Mouse (Mus musculus) kidney, adult 2 months (tissue): ENCODE measurements at regions not wholly inside any gene's neighbourhood (a gene's known extent, or its start where the extent isn't known, plus 50 kb on each side); places are given as distances from the start of the nearest gene placed in this dataset.
A peak's percentile ranks its signal among the peaks of the same experiment; 100 is the strongest.

Experiments used
- DNase-seq: peaks from one replicate; pipeline ENCODE4 v3.0.0; 2021
- H3K27ac ChIP-seq: fragments of 200-500 bp; 2 replicates; pipeline ENCODE4 v1.5.1; 2012; ENCODE audit warnings: low read depth, low read length, control low read depth, inconsistent platforms; ENCODE audit not compliant: insufficient read depth
- H3K27me3 ChIP-seq: fragments of 200-500 bp; replicated peaks from 2 replicates; pipeline ENCODE4 v1.6.1; 2012; ENCODE audit warnings: mild to moderate bottlenecking, moderate library complexity, low read length, inconsistent platforms; ENCODE audit not compliant: control insufficient read depth, insufficient read depth
- H3K36me3 ChIP-seq: fragments of 200-500 bp; 2 replicates; pipeline ENCODE4 v1.6.1; 2012; ENCODE audit warnings: mild to moderate bottlenecking, moderate library complexity, low read length, inconsistent platforms; ENCODE audit not compliant: control insufficient read depth, insufficient read depth
- H3K4me1 ChIP-seq: fragments of 200-500 bp; 2 replicates; pipeline ENCODE4 v1.6.1; 2011; ENCODE audit warnings: low read length; ENCODE audit not compliant: control insufficient read depth, insufficient read depth
- H3K4me3 ChIP-seq: fragments of 200-500 bp; 2 replicates; pipeline ENCODE4 v1.5.1; 2011; ENCODE audit warnings: mild to moderate bottlenecking, low read depth, low read length, control low read depth; ENCODE audit not compliant: insufficient read depth
- CTCF ChIP-seq: fragments of 200-500 bp; conservative IDR thresholded peaks from 2 replicates; pipeline ENCODE4 v1.5.1; 2011; ENCODE audit warnings: low read depth, mild to moderate bottlenecking, control low read depth, low read length, moderate library complexity, mixed read lengths; ENCODE audit not compliant: insufficient read depth, insufficient read length
- POLR2A ChIP-seq: fragments of 200-500 bp; IDR thresholded peaks from one replicate; pipeline ENCODE4 v1.6.1; 2011; ENCODE audit warnings: low read depth, low read length, control low read depth
- WGBS: fragments of 180-500 bp; shearing (Covaris S2); methylation state at CpG from one replicate; pipeline ENCODE4 v1.1.7; 2018; 5-methylcytosine and 5-hydroxymethylcytosine counted together

DNA sequence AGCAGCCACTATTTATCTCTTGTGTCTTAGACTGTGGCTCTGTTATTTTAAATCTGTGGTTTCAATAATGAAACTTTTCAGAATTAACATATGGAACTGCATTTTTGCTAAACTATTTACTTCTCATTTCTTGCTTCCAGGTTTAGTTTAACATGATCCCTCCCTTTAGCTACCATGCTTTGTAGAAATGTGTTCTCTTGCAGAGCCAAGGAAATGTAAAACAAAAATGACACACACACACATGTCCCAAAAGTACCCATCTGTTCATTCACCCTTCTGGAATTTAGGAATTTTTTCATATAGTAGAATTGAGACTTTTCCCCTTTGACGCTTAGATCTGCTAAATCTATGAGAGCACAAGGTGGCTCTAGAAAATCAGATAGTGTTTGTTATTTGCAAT lies 734.0 kb downstream of the Inhba start:
- WGBS: 90% methylated on average over 1 of the region's 1 CpGs
- no peak overlapping the region for H3K4me3 ChIP-seq
- no peak for DNase-seq
- H3K27ac ChIP-seq: no peak overlapping the region
- H3K36me3 ChIP-seq: no peaks in the 10 kb centered on the region
- no peaks in the 10 kb centered on the region for H3K27me3 ChIP-seq
- TF ChIP-seq POLR2A (no peak), CTCF (no peak)
- H3K4me1 ChIP-seq: no peaks in the 10 kb centered on the region

DNA sequence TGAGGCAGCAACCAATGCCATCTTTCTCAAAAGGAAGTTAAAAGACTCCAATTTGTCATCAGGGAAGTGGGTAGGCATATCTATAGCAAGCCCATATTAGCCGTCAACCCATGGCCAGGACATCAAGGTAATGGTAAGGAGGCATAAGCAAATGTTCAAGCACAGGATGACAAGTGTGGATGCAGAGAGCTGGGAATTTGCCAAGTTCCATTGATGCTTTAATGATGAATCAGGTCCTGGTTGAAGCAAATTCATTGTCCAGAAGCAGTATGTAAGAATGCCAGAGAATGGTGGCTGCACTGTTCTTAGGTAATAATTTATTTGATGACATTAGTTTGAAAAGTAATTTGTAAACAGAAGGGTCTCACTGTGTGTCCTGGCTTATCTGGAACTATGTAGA lies 734.8 kb downstream of the Inhba start:
- TF ChIP-seq POLR2A: no peak
- no peak for TF ChIP-seq CTCF
- Histone ChIP-seq H3K27me3 (no peaks in the 10 kb centered on the region), H3K27ac (no peak overlapping the region), H3K4me3 (no peak overlapping the region), H3K36me3 (no peaks in the 10 kb centered on the region), H3K4me1 (no peaks in the 10 kb centered on the region)
- 90% methylated on average over 1 of the region's 1 CpGs for WGBS
- no peak for DNase-seq

- no peaks in the 10 kb centered on the region for H3K36me3 ChIP-seq
- H3K27ac ChIP-seq: no peak overlapping the region
- WGBS: 59% methylated on average over 3 of the region's 3 CpGs
- H3K4me1 ChIP-seq: no peaks in the 10 kb centered on the region
- H3K27me3 ChIP-seq: no peaks in the 10 kb centered on the region
- TF ChIP-seq POLR2A (no peak), CTCF (no peak)
- peak; percentile 14 for DNase-seq
- no peak overlapping the region for H3K4me3 ChIP-seq
Measured at GRCm38 (mm10) chr13:16756264-16756663, 744.6 kb downstream of the Inhba start.

- Histone ChIP-seq H3K27me3 (no peaks in the 10 kb centered on the region), H3K4me1 (no peaks in the 10 kb centered on the region), H3K36me3 (no peaks in the 10 kb centered on the region), H3K4me3 (no peak overlapping the region), H3K27ac (no peak overlapping the region)
- TF ChIP-seq CTCF: no peak
- no peak for TF ChIP-seq POLR2A
- no peak for DNase-seq
Measured at GRCm38 (mm10) chr13:16760045-16760444, 748.4 kb downstream of the Inhba start.

DNA sequence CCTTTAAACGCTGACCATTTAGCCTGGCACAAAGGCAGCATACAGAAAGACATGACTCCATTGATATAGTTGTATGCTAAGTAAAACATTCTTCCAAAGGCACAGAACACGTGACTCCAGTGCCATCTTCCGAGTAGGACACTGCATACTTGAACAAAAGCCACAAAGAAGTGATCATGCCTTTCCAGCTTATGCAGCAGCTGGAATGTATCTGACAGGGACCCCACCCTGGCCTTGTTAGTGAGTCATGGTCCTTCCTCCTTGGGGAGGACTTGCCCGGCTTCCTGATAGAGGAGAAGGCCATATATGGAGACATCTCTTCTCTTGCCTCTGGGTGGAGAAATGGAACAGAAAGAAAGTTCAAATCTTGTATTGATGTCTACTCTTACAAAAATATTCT lies 749.8 kb downstream of the Inhba start:
- H3K27ac ChIP-seq: no peak overlapping the region
- H3K36me3 ChIP-seq: no peaks in the 10 kb centered on the region
- TF ChIP-seq CTCF (no peak), POLR2A (no peak)
- DNase-seq: no peak
- H3K4me3 ChIP-seq: no peak overlapping the region
- no peaks in the 10 kb centered on the region for H3K4me1 ChIP-seq
- WGBS: 64% methylated on average over 4 of the region's 4 CpGs
- H3K27me3 ChIP-seq: no peaks in the 10 kb centered on the region

- no peaks in the 10 kb centered on the region for H3K27me3 ChIP-seq
- H3K36me3 ChIP-seq: no peaks in the 10 kb centered on the region
- no peaks in the 10 kb centered on the region for H3K4me1 ChIP-seq
- no peak for DNase-seq
- TF ChIP-seq CTCF (no peak), POLR2A (no peak)
- 91% methylated on average over 8 of the region's 8 CpGs for WGBS
- H3K27ac ChIP-seq: no peak overlapping the region
- no peak overlapping the region for H3K4me3 ChIP-seq
Measured at GRCm38 (mm10) chr13:16762326-16762725, 750.7 kb downstream of the Inhba start.

DNA sequence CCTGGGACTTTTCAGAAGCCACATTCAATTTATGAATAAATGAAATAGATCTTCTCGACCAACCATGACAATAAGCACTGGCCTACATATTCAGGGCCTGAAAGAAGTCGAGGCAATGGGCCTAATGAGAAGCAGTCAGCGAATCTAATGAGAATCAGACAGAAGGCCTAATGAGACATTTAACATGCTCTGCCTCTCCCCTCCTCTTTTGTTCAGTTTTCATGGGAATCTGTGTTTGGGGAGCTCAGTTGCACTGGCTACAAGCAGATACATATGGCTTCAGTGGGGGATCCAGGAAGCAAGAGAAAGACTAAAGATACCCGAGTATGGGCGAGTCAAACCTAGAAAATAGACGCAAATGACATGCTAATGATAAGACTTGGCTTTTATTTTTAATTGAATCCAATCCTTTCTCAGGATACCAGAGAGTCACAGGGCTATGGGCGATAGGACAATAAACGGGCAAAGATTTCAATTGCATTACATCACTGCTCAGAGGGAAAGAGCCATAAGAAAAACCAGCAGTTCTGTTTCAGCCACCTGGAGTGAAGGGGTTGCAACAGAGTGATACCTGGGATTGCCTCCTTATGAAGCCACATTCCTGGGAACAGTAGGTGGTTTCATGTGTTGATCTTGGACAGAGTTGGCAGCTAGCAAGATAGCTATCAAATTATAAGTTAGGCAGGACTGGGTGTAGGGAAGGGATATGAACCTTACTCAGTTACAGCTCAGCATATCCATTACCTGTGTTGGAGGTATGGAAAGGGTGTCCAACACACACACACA lies 751.3 kb downstream of the Inhba start:
- DNase-seq: no peak
- no peak overlapping the region for H3K4me3 ChIP-seq
- no peaks in the 10 kb centered on the region for H3K27me3 ChIP-seq
- H3K27ac ChIP-seq: no peak overlapping the region
- no peaks in the 10 kb centered on the region for H3K4me1 ChIP-seq
- 86% methylated on average over 8 of the region's 8 CpGs for WGBS
- TF ChIP-seq CTCF: no peak
- TF ChIP-seq POLR2A: no peak
- H3K36me3 ChIP-seq: no peaks in the 10 kb centered on the region

- DNase-seq: peak; percentile 60
- Histone ChIP-seq H3K4me3 (no peak overlapping the region), H3K27ac (no peak overlapping the region), H3K4me1 (no peaks in the 10 kb centered on the region), H3K27me3 (no peaks in the 10 kb centered on the region), H3K36me3 (no peaks in the 10 kb centered on the region)
- 4% methylated on average over 2 of the region's 2 CpGs for WGBS
- TF ChIP-seq CTCF (peak; percentile 56), POLR2A (no peak)
Measured at GRCm38 (mm10) chr13:16763746-16764145, 752.1 kb downstream of the Inhba start.
